Mouse (Mus musculus): ENCODE results near the gene Cers2.
"Not testable (repeated sequence)": the region's sequence is repeated elsewhere in the genome, so short reads cannot be mapped to it uniquely, and the experiment has no call there.

The Cers2 gene

GRCm38 (mm10) chr3:95315844-95316550 is 1.4 kb downstream of the Cers2 start:
- no peak for DNase-seq (ENCODE audit: extremely low read depth, low read depth, low spot score)

- DNase-seq (ENCODE audit: extremely low read depth, low read depth, low spot score) = no peak
Observed at GRCm38 (mm10) chr3:95317414-95318080, 3.0 kb downstream of the Cers2 start.

- DNase-seq (ENCODE audit: extremely low read depth, low read depth, low spot score) = no peak
Observed at GRCm38 (mm10) chr3:95318548-95318947, 4.0 kb downstream of the Cers2 start.

- no peak for DNase-seq (ENCODE audit: extremely low read depth, low read depth, low spot score)
Observed at GRCm38 (mm10) chr3:95319110-95319509, 4.5 kb downstream of the Cers2 start.

- DNase-seq (ENCODE audit: extremely low read depth, low read depth, low spot score) = no peak
Observed at GRCm38 (mm10) chr3:95319701-95320625, 5.4 kb downstream of the Cers2 start.

GRCm38 (mm10) chr3:95323429-95323828 is 8.8 kb downstream of the Cers2 start:
- DNase-seq (ENCODE audit: extremely low read depth, low read depth, low spot score) = no peak

GRCm38 (mm10) chr3:95324454-95325144 is 10.0 kb downstream of the Cers2 start:
- no peak for DNase-seq (ENCODE audit: extremely low read depth, low read depth, low spot score)

GRCm38 (mm10) chr3:95328803-95329404 is 14.3 kb downstream of the Cers2 start:
- peak; percentile 92 for DNase-seq (ENCODE audit: extremely low read depth, low read depth, low spot score)

GRCm38 (mm10) chr3:95331528-95331927 is 16.9 kb downstream of the Cers2 start:
- DNase-seq (ENCODE audit: extremely low read depth, low read depth, low spot score) = no peak

- no peak for DNase-seq (ENCODE audit: extremely low read depth, low read depth, low spot score)
Observed at GRCm38 (mm10) chr3:95337345-95337744, 22.8 kb downstream of the Cers2 start.

GRCm38 (mm10) chr3:95338251-95338650 is 23.7 kb downstream of the Cers2 start:
- no peak for DNase-seq (ENCODE audit: extremely low read depth, low read depth, low spot score)

- not testable (repeated sequence) for DNase-seq (ENCODE audit: extremely low read depth, low read depth, low spot score)
Observed at GRCm38 (mm10) chr3:95343356-95344000, 28.9 kb downstream of the Cers2 start.

GRCm38 (mm10) chr3:95346454-95346853 is 31.9 kb downstream of the Cers2 start:
- DNase-seq (ENCODE audit: extremely low read depth, low read depth, low spot score) = no peak

GRCm38 (mm10) chr3:95348343-95348742 is 33.8 kb downstream of the Cers2 start:
- not testable (repeated sequence) for DNase-seq (ENCODE audit: extremely low read depth, low read depth, low spot score)

- no peak for DNase-seq (ENCODE audit: extremely low read depth, low read depth, low spot score)
Observed at GRCm38 (mm10) chr3:95349491-95349890, 34.9 kb downstream of the Cers2 start.

GRCm38 (mm10) chr3:95355911-95356544 is 41.4 kb downstream of the Cers2 start:
- DNase-seq (ENCODE audit: extremely low read depth, low read depth, low spot score) = not testable (repeated sequence)

GRCm38 (mm10) chr3:95356701-95357449 is 42.3 kb downstream of the Cers2 start, which contains the start of gene Setdb1:
Setdb1 (minus strand) TSS chr3:95357202.
- DNase-seq (ENCODE audit: extremely low read depth, low read depth, low spot score) = peak; percentile 61

- no peak for DNase-seq (ENCODE audit: extremely low read depth, low read depth, low spot score)
Observed at GRCm38 (mm10) chr3:95357746-95358145, 43.2 kb downstream of the Cers2 start.

- not testable (repeated sequence) for DNase-seq (ENCODE audit: extremely low read depth, low read depth, low spot score)
Observed at GRCm38 (mm10) chr3:95360276-95360675, 45.7 kb downstream of the Cers2 start.

All from fat pad, adult 2 months (tissue).